Mouse (Mus musculus): ENCODE measurements around the gene Kpna1.
"Not testable (repeated sequence)": the region's sequence is repeated elsewhere in the genome, so short reads cannot be mapped to it uniquely, and the experiment has no call there.

Gene Kpna1

GRCm38 (mm10) chr16:35987930-35988329 lies 9.4 kb downstream of the Kpna1 start:
- DNase-seq (ENCODE audit: low spot score in 2 of 2), result no peak

- DNase-seq (ENCODE audit: low spot score in 2 of 2), result no peak
Observed at GRCm38 (mm10) chr16:35992391-35992790, 13.8 kb downstream of the Kpna1 start.

GRCm38 (mm10) chr16:35993316-35993715 lies 14.8 kb downstream of the Kpna1 start:
- DNase-seq (ENCODE audit: low spot score in 2 of 2), result no peak

- DNase-seq (ENCODE audit: low spot score in 2 of 2), result not testable (repeated sequence)
Observed at GRCm38 (mm10) chr16:35998852-35999251, 20.3 kb downstream of the Kpna1 start.

GRCm38 (mm10) chr16:36008396-36008795 lies 29.8 kb downstream of the Kpna1 start:
- no peak for DNase-seq (ENCODE audit: low spot score in 2 of 2)

GRCm38 (mm10) chr16:36016335-36016734 lies 37.8 kb downstream of the Kpna1 start:
- DNase-seq (ENCODE audit: low spot score in 2 of 2), result no peak

GRCm38 (mm10) chr16:36028120-36028519 lies 49.6 kb downstream of the Kpna1 start:
- DNase-seq (ENCODE audit: low spot score in 2 of 2), result not testable (repeated sequence)

- DNase-seq (ENCODE audit: low spot score in 2 of 2), result peak; percentile 68
Observed at GRCm38 (mm10) chr16:36040640-36041624, 62.4 kb downstream of the Kpna1 start, which contains the start of gene Wdr5b. Gene Wdr5b, plus strand, starts transcription at chr16:36041190.

GRCm38 (mm10) chr16:36041625-36042020 lies 63.1 kb downstream of the Kpna1 start:
- DNase-seq (ENCODE audit: low spot score in 2 of 2), result no peak

GRCm38 (mm10) chr16:36043073-36043472 lies 64.5 kb downstream of the Kpna1 start:
- no peak for DNase-seq (ENCODE audit: low spot score in 2 of 2)

GRCm38 (mm10) chr16:36043964-36044363 lies 65.4 kb downstream of the Kpna1 start:
- DNase-seq (ENCODE audit: low spot score in 2 of 2), result no peak

- no peak for DNase-seq (ENCODE audit: low spot score in 2 of 2)
Observed at GRCm38 (mm10) chr16:36047538-36047937, 69.0 kb downstream of the Kpna1 start.

- no peak for DNase-seq (ENCODE audit: low spot score in 2 of 2)
Observed at GRCm38 (mm10) chr16:36051491-36051890, 72.9 kb downstream of the Kpna1 start.

- DNase-seq (ENCODE audit: low spot score in 2 of 2), result no peak
Observed at GRCm38 (mm10) chr16:36053524-36054275, 75.2 kb downstream of the Kpna1 start.

GRCm38 (mm10) chr16:36054920-36055319 lies 76.4 kb downstream of the Kpna1 start:
- no peak for DNase-seq (ENCODE audit: low spot score in 2 of 2)

- DNase-seq (ENCODE audit: low spot score in 2 of 2), result no peak
Observed at GRCm38 (mm10) chr16:36056416-36056815, 77.9 kb downstream of the Kpna1 start.

- DNase-seq (ENCODE audit: low spot score in 2 of 2), result no peak
Observed at GRCm38 (mm10) chr16:36057933-36058475, 79.5 kb downstream of the Kpna1 start.

GRCm38 (mm10) chr16:36062534-36062933 lies 84.0 kb downstream of the Kpna1 start:
- DNase-seq (ENCODE audit: low spot score in 2 of 2), result not testable (repeated sequence)

GRCm38 (mm10) chr16:36063315-36063714 lies 84.8 kb downstream of the Kpna1 start:
- no peak for DNase-seq (ENCODE audit: low spot score in 2 of 2)

- no peak for DNase-seq (ENCODE audit: low spot score in 2 of 2)
Observed at GRCm38 (mm10) chr16:36064904-36065303, 86.4 kb downstream of the Kpna1 start.

GRCm38 (mm10) chr16:36067694-36068093 lies 89.1 kb downstream of the Kpna1 start:
- no peak for DNase-seq (ENCODE audit: low spot score in 2 of 2)

GRCm38 (mm10) chr16:36068356-36068755 lies 89.8 kb downstream of the Kpna1 start:
- DNase-seq (ENCODE audit: low spot score in 2 of 2), result no peak
